Mouse (Mus musculus) cortical plate, adult 2 months (tissue): ENCODE measurements around the gene Gm9376.

ENCODE experiments used
- CTCF ChIP-seq: fragments of 200-500 bp; IDR thresholded peaks from 2 replicates; pipeline ENCODE4 v1.5.1; 2011; ENCODE audit warnings: mild to moderate bottlenecking, control low read depth, low read length; ENCODE audit not compliant: insufficient read depth; ENCODE audit errors: extremely low read depth
- POLR2A ChIP-seq: fragments of 200-500 bp; IDR thresholded peaks from 2 replicates; pipeline ENCODE4 v1.6.1; 2011; ENCODE audit warnings: mild to moderate bottlenecking, low read length, control low read depth; ENCODE audit not compliant: insufficient read depth; ENCODE audit errors: extremely low read depth

- TF ChIP-seq CTCF (no peak), POLR2A (no peak)
These were observed 34.3 kb upstream of the Gm9376 start for GRCm38 (mm10) chr14:118232381-118232970.
